Mouse (Mus musculus) small intestine, adult 2 months (tissue): ENCODE data around the gene Zfp839.

Experiments
- CTCF ChIP-seq: fragments of 200-500 bp; IDR thresholded peaks from 2 replicates; pipeline ENCODE4 v1.5.1; 2012; ENCODE audit warnings: low read depth, mild to moderate bottlenecking, control low read depth, inconsistent platforms, low read length, moderate library complexity, mixed read lengths; ENCODE audit not compliant: insufficient replicate concordance, insufficient read length; ENCODE audit errors: extremely low read depth
- POLR2A ChIP-seq: fragments of 200-500 bp; IDR thresholded peaks from 2 replicates; pipeline ENCODE4 v1.6.1; 2012; ENCODE audit warnings: low read depth, mild to moderate bottlenecking, control low read depth, inconsistent platforms, low read length, moderate library complexity

DNA sequence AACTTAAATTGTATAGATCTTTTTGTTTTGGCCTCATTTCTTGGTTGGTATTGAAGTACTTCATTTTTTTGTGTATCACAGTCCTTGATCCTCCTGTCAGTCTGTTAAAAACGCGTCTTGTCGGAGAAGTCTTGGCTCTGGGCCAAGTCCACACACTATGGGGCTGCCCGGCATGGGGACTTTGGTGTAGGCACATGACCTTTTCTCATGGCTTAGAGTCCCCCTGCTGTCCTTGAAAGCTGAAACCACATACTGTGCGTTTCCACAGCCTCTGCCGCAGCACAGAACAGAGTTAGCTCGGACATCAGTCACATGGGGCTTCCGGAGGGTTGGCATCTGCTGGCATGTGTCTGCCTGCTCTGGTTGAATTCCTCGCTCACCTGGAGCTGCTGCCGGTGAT lies 45.8 kb upstream of the Zfp839 start:
- no peak for TF ChIP-seq POLR2A
- TF ChIP-seq CTCF = no peak
